Mouse (Mus musculus) heart, adult 10 weeks (tissue): ENCODE results near the gene Cyp4a32. TPM values are rescaled to one million over a fixed set of nuclear protein-coding genes. Genes with fewer than 3 reads are reported as not detected.

Source experiments
- polyA plus RNA-seq: library from polyadenylated mRNA; stranded (reverse); fragments of 350-450 nt; fragmentation: Illumina TruSeq; extraction: RNeasy Lipid Tissue Mini Kit (QIAGEN cat#74804); gene quantifications from one replicate; pipeline ENCODE4 v1.2.3, GENCODE M21; 2014; ENCODE audit warnings: low read depth, low replicate concordance

Gene Cyp4a32
- polyA plus RNA-seq, result not detected

DNA sequence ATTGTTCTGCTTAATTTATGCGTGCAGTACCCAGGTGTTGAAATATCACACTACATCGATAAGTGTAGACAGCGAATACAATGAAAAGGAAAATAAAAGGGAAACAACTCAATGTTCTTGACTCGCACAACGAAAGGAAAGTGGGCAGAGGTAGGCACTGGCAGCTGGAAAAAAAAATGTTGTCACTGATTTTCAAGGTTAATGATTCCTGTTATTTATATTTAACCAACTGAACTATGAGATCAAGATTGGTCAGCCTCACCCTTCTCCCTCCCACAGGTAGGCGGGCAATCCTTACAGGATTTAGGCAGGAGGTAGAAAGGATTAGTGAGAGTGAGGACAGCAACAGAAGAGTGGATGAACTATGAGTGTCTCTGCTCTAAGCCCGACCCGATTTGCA lies at the start of gene Cyp4a32:
Gene Cyp4a32, plus strand, starts transcription at position 359 of the 400 bp plus-strand sequence.

DNA sequence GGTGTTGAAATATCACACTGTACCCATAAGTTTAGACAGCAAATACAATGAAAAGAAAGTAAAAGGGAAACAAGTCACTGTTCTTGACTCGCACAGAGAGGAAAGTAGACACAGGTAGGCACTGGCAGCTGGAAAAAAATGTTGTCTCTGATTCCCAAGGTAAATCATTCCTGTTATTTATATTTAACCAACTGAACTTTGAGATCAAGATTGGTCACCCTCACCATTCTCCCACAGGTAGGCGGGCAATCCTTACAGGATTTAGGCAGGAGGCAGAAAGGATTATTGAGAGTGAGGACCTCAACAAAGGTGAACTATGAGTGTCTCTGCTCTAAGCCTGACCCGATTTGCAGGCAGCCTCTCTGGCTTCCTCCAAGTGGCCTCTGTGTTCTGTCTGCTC lies 37.4 kb upstream of the Cyp4a32 start, which contains the start of gene Cyp4a31:
Gene Cyp4a31, plus strand, starts transcription at position 249 of the 400 bp plus-strand sequence.

DNA sequence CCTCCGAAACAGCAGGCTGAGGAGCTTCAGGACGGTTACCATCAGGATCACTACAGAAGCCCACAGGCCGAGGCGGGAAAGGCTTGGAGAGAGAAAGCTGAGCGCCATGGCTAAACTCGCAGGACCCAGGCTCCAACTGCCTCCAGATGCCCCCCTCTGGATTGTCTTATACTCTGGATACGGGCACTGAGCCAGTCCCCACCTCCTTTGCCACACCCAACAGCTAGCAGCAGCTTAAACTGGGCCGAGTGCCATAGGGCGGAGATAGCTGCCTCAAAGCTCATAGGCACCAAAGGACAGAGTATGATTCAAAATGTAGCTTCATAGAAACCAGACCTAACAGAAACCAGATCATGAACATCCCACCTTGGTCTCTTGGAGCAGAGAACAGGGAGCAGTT lies 46.8 kb downstream of the Cyp4a32 start, which contains the start of gene Cyp4b1:
Gene Cyp4b1, minus strand, starts transcription at position 144 of the 400 bp plus-strand sequence.

Other genes starting within 250 kb of the Cyp4a32 start
- gene Cyp4a12b, start 189.3 kb upstream of the Cyp4a32 start, polyA plus RNA-seq, result not detected
- not detected for gene Cyp4a30b, start 148.4 kb upstream of the Cyp4a32 start, polyA plus RNA-seq
- gene Cyp4a14, start 104.8 kb upstream of the Cyp4a32 start, polyA plus RNA-seq, result 0.34 TPM
- gene Cyp4a10, start 82.7 kb upstream of the Cyp4a32 start, polyA plus RNA-seq, result 0.99 TPM
- not detected for gene Cyp4a31, start 37.3 kb upstream of the Cyp4a32 start, polyA plus RNA-seq
- gene Cyp4b1, start 46.8 kb downstream of the Cyp4a32 start, polyA plus RNA-seq, result 43.0 TPM
- 30.4 TPM for gene Efcab14, start 136.8 kb downstream of the Cyp4a32 start, polyA plus RNA-seq
- 1.7 TPM for gene Tex38, start 180.0 kb downstream of the Cyp4a32 start, polyA plus RNA-seq
- gene Atpaf1, start 183.8 kb downstream of the Cyp4a32 start, polyA plus RNA-seq, result 107 TPM
- gene Mob3c, start 227.1 kb downstream of the Cyp4a32 start, polyA plus RNA-seq, result 5.1 TPM
- gene Mknk1, start 238.2 kb downstream of the Cyp4a32 start, polyA plus RNA-seq, result 28.9 TPM